In the genomic region with DNA sequence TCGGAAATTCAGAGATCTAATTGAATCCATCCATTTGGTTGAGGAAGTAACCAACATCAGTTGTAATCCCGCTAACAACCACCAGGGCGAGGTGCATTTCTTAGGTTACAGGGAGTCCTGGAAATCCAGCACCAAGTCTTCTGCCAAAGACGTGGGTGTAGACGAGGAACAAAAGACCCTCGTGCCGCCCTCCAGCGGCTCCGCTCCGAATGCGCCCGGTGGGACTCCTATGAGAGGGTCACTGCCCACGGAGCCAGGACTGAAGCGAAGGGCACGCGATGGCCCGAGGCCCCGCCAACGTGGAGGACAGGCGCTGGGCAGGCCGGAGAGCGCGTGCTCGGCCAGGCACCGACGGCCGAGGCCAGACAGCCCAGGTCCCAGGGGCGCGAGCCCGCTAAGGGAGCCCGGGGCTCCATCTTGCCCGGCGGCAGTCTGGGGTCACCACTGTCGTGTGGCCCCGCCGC, we compare ENCODE assay signal across 8 mouse cellular contexts. TPM values are rescaled to one million over a fixed set of nuclear protein-coding genes. Genes with fewer than 3 reads are reported as not detected.
A peak's percentile ranks its signal among the peaks of the same experiment; 100 is the strongest.
DNase-seq lines count a peak whose midpoint lies in the region; ATAC-seq and TF ChIP-seq lines count a peak whose summit lies in the region.

No protein-coding gene starts in this region.

- 0 out of 2 replicates have a peak, but pooled peaks cover 3% of the 10 kb centered on the region for H3K27me3 ChIP-seq in E14TG2a.4 (ENCODE audit: insufficient read depth, low read length)
- no peaks in the 10 kb centered on the region for H3K27me3 ChIP-seq in forebrain, embryonic 11.5 days (ENCODE audit: control insufficient read depth, insufficient read depth, low read length)
- no peaks in the 10 kb centered on the region for H3K27me3 ChIP-seq in liver, embryonic 16.5 days (ENCODE audit: control insufficient read depth, insufficient read depth, low read depth, low read length)
- no peaks in the 10 kb centered on the region for H3K27me3 ChIP-seq in neural tube, embryonic 12.5 days (replicated peaks)
- no peaks in the 10 kb centered on the region for H3K27me3 ChIP-seq in stomach, postnatal 0 days (ENCODE audit: control insufficient read depth, insufficient read depth, low read length)

- H3K4me2 ChIP-seq in forebrain, embryonic 11.5 days (ENCODE audit: low read depth, low read length, severe bottlenecking): peak overlapping the region; percentile 66
- peak overlapping the region; percentile 95 for H3K4me2 ChIP-seq in liver, embryonic 16.5 days (ENCODE audit: low read depth, low read length)
- peak overlapping the region; percentile 71 for H3K4me2 ChIP-seq in neural tube, embryonic 12.5 days (replicated peaks)
- H3K4me2 ChIP-seq in stomach, postnatal 0 days (replicated peaks; ENCODE audit: low read depth): peak overlapping the region; percentile 62

- no peaks in the 10 kb centered on the region for H3K9me3 ChIP-seq in E14TG2a.4 (ENCODE audit: low read length)
- no peaks in the 10 kb centered on the region for H3K9me3 ChIP-seq in forebrain, embryonic 11.5 days (ENCODE audit: control insufficient read depth, low read length)
- no peaks in the 10 kb centered on the region for H3K9me3 ChIP-seq in liver, embryonic 16.5 days (replicated peaks; ENCODE audit: control insufficient read depth, low read length)
- no peaks in the 10 kb centered on the region for H3K9me3 ChIP-seq in neural tube, embryonic 12.5 days
- H3K9me3 ChIP-seq in stomach, postnatal 0 days (ENCODE audit: control insufficient read depth, low read length): no peaks in the 10 kb centered on the region

- H3K36me3 ChIP-seq in E14TG2a.4 (ENCODE audit: insufficient read depth, low read length): peaks cover 19% of the 10 kb centered on the region
- H3K36me3 ChIP-seq in forebrain, embryonic 11.5 days (ENCODE audit: control insufficient read depth, insufficient read depth, low read length): no peaks in the 10 kb centered on the region; the same call in 1 of the 2 replicates
- H3K36me3 ChIP-seq in liver, embryonic 16.5 days (ENCODE audit: control insufficient read depth, insufficient read depth): no peaks in the 10 kb centered on the region
- peaks cover 12% of the 10 kb centered on the region; the same call in 1 of the 2 replicates for H3K36me3 ChIP-seq in neural tube, embryonic 12.5 days
- H3K36me3 ChIP-seq in stomach, postnatal 0 days (ENCODE audit: control insufficient read depth, insufficient read depth, low read length): no peaks in the 10 kb centered on the region

- peak; percentile 65 for TF ChIP-seq CTCF in E14TG2a.4 (conservative IDR thresholded peaks at IDR 0.05; ENCODE audit: low read length)
- TF ChIP-seq CTCF in stomach, postnatal 0 days (IDR thresholded peaks at IDR 0.05; ENCODE audit: low read depth): peak; percentile 82

- intact Hi-C loops in heart, postnatal 10 days (cut with DNase I): loop anchor here (2.0 to 5.0 kb wide), 2 partner anchors 71 to 218 kb away; a partner anchor contains a TSS

- peaks cover 29% of the 10 kb centered on the region for H3K4me1 ChIP-seq in E14TG2a.4 (replicated peaks; ENCODE audit: low read depth, low read length)
- H3K4me1 ChIP-seq in forebrain, embryonic 11.5 days (replicated peaks; ENCODE audit: control insufficient read depth, insufficient read depth, low read length): no peaks in the 10 kb centered on the region
- peaks cover 19% of the 10 kb centered on the region for H3K4me1 ChIP-seq in liver, embryonic 16.5 days (ENCODE audit: control insufficient read depth, low read depth, low read length)
- peaks cover 7% of the 10 kb centered on the region for H3K4me1 ChIP-seq in neural tube, embryonic 12.5 days
- H3K4me1 ChIP-seq in stomach, postnatal 0 days (replicated peaks; ENCODE audit: control insufficient read depth, insufficient read depth): no peaks in the 10 kb centered on the region

- 1% methylated on average over 35 of the region's 36 CpGs for WGBS in forebrain, embryonic 11.5 days
- under 1% methylated on average over 30 of the region's 36 CpGs for WGBS in liver, embryonic 16.5 days (ENCODE audit: insufficient replicate concordance)
- under 1% methylated on average over 36 of the region's 36 CpGs for WGBS in neural tube, embryonic 12.5 days
- WGBS in stomach, postnatal 0 days: 4% methylated on average over 35 of the region's 36 CpGs

- H3K9ac ChIP-seq in forebrain, embryonic 11.5 days (ENCODE audit: low read length): peak overlapping the region; percentile 65
- H3K9ac ChIP-seq in liver, embryonic 16.5 days (ENCODE audit: low read depth, low read length): peak overlapping the region; percentile 67
- H3K9ac ChIP-seq in neural tube, embryonic 12.5 days: peak overlapping the region; percentile 67
- peak overlapping the region; percentile 65 for H3K9ac ChIP-seq in stomach, postnatal 0 days (ENCODE audit: low read length)

- H3K4me3 ChIP-seq in E14TG2a.4 (replicated peaks; ENCODE audit: low read length): peak overlapping the region; percentile 84
- H3K4me3 ChIP-seq in forebrain, embryonic 11.5 days (ENCODE audit: low read depth, low read length): peak overlapping the region; percentile 44
- peak overlapping the region; percentile 76 for H3K4me3 ChIP-seq in liver, embryonic 16.5 days (ENCODE audit: low read depth, low read length)
- peak overlapping the region; percentile 55 for H3K4me3 ChIP-seq in neural tube, embryonic 12.5 days
- peak overlapping the region; percentile 51 for H3K4me3 ChIP-seq in stomach, postnatal 0 days (ENCODE audit: low read depth, low read length)

- peak; percentile 89 for DNase-seq in c-Kit-positive CD71-positive TER-119-negative erythroid progenitor cells, embryonic 14.5 days (ENCODE audit: low read depth)
- DNase-seq in forebrain, embryonic 11.5 days (ENCODE audit: low spot score): peak; percentile 92
- peak; percentile 86 to 88 for DNase-seq in heart, postnatal 10 days
- peak; percentile 84 to 92 for DNase-seq in kidney, postnatal 4 days
- peak; percentile 86 for DNase-seq in stomach, postnatal 0 days (ENCODE audit: low spot score)

- ATAC-seq in forebrain, embryonic 11.5 days (replicated peaks; ENCODE audit: low FRiP score): peak; percentile 50
- peak; percentile 5; the same call in 1 of the 2 replicates for ATAC-seq in liver, embryonic 16.5 days (ENCODE audit: low read depth)
- peak; percentile 21 for ATAC-seq in neural tube, embryonic 12.5 days (ENCODE audit: low FRiP score, low read depth)
- ATAC-seq in stomach, postnatal 0 days (ENCODE audit: low FRiP score, low TSS enrichment): peak; percentile 16

- TF ChIP-seq EP300 in stomach, postnatal 0 days (optimal IDR thresholded peaks at IDR 0.05): no peak

- peak overlapping the region; percentile 77 for H3K27ac ChIP-seq in forebrain, embryonic 11.5 days (ENCODE audit: low read depth, low read length)
- peak overlapping the region; percentile 72 for H3K27ac ChIP-seq in liver, embryonic 16.5 days (ENCODE audit: low read length)
- H3K27ac ChIP-seq in neural tube, embryonic 12.5 days: 0 out of 2 replicates have a peak overlapping the region, but pooled peaks have one; percentile 60
- H3K27ac ChIP-seq in stomach, postnatal 0 days (replicated peaks): peak overlapping the region; percentile 95

RNA-seq across cellular contexts. Expression of a gene that starts 1.1 kb away (rescaled TPM):
- polyA plus RNA-seq in forebrain, embryonic 11.5 days (2014; fragmentation: Nextera tagmentation; extraction: Ambion mirVana): 65.3 and 73.3 TPM in 2 replicates
- 10 to 100 TPM; 44.0 to 57.3 TPM for total RNA-seq in heart, postnatal 10 days (2021)
- polyA plus RNA-seq in liver, embryonic 16.5 days (2015; fragmentation: Nextera tagmentation; extraction: Ambion mirVana): 7.6 and 7.7 TPM in 2 replicates
- polyA plus RNA-seq in neural tube, embryonic 12.5 days (2016; fragmentation: Nextera tagmentation; extraction: Ambion mirVana): 75.4 and 79.8 TPM in 2 replicates
- 11.1 and 11.3 TPM in 2 replicates for polyA plus RNA-seq in stomach, postnatal 0 days (2015; fragmentation: Nextera tagmentation; extraction: Ambion mirVana)

Comparison
In these comparisons a context has a peak if more than half of its experiments do, and no peak if none do; other contexts are left out.
1. Peak in every context shown above with its lines: DNase-seq, ATAC-seq, H3K4me3 ChIP-seq and H3K27ac ChIP-seq.